Mouse (Mus musculus) megakaryocyte-erythroid progenitor cell, adult 5-6 weeks (primary cell): ENCODE data around the gene Dvl2. TPM values are rescaled to one million over a fixed set of nuclear protein-coding genes. Genes with fewer than 3 reads are reported as not detected.

ENCODE experiments used
- ATAC-seq: replicated peaks from 2 replicates; pipeline ENCODE4 v1.8.0; 2016; ENCODE audit warnings: mild to moderate bottlenecking, inconsistent platforms; ENCODE audit not compliant: severe bottlenecking, poor library complexity, low FRiP score, low TSS enrichment
- total RNA-seq, 2 experiments: library from RNA; stranded (forward) in 1 of 2; stranded (reverse) in 1 of 2; fragments of 200-1000, 215-1000 nt in 1 of 2; fragments of >200 nt in 1 of 2; fragmentation: Nextera tagmentation in 1 of 2; gene quantifications; 2 replicates each; pipeline ENCODE4 v1.2.3; 2014 to 2017

The Dvl2 gene
- total RNA-seq, 2 experiments from 2014 or later: 20.8 to 30.0 TPM

- ATAC-seq: peak; percentile 85
These were observed 21.1 kb downstream of the Dvl2 start for GRCm38 (mm10) chr11:70021264-70022132.

GRCm38 (mm10) chr11:70023481-70024150, 23.2 kb downstream of the Dvl2 start:
- no peak for ATAC-seq

- no peak for ATAC-seq
These were observed 23.7 kb downstream of the Dvl2 start for GRCm38 (mm10) chr11:70024151-70024514.

- no peak for ATAC-seq
These were observed 26.3 kb downstream of the Dvl2 start for GRCm38 (mm10) chr11:70026689-70027088.

GRCm38 (mm10) chr11:70027397-70027796, 27.0 kb downstream of the Dvl2 start:
- no peak for ATAC-seq

GRCm38 (mm10) chr11:70028401-70029129, 28.2 kb downstream of the Dvl2 start:
- ATAC-seq: no peak

- peak; percentile 53 for ATAC-seq
These were observed 28.9 kb downstream of the Dvl2 start for GRCm38 (mm10) chr11:70029130-70029801.

GRCm38 (mm10) chr11:70029829-70030550, 29.6 kb downstream of the Dvl2 start:
- no peak for ATAC-seq

- no peak for ATAC-seq
These were observed 30.4 kb downstream of the Dvl2 start for GRCm38 (mm10) chr11:70030651-70031320.

GRCm38 (mm10) chr11:70031321-70031670, 30.9 kb downstream of the Dvl2 start:
- ATAC-seq: no peak

GRCm38 (mm10) chr11:70038174-70038573, 37.8 kb downstream of the Dvl2 start:
- no peak for ATAC-seq

- ATAC-seq: no peak
These were observed 39.2 kb downstream of the Dvl2 start for GRCm38 (mm10) chr11:70039631-70040030.

GRCm38 (mm10) chr11:70040184-70040583, 39.8 kb downstream of the Dvl2 start:
- no peak for ATAC-seq

- no peak for ATAC-seq
These were observed 42.1 kb downstream of the Dvl2 start for GRCm38 (mm10) chr11:70042309-70043085.

GRCm38 (mm10) chr11:70043665-70044064, 43.3 kb downstream of the Dvl2 start:
- ATAC-seq: no peak

GRCm38 (mm10) chr11:70045435-70045834, 45.0 kb downstream of the Dvl2 start:
- no peak for ATAC-seq

GRCm38 (mm10) chr11:70049366-70049765, 49.0 kb downstream of the Dvl2 start:
- ATAC-seq: no peak

GRCm38 (mm10) chr11:70049816-70050215, 49.4 kb downstream of the Dvl2 start:
- ATAC-seq: no peak
